Mouse (Mus musculus): Measurements from ENCODE around the gene Dkc1. TPM values are rescaled to one million over a fixed set of nuclear protein-coding genes. Genes with fewer than 3 reads are reported as not detected.

The Dkc1 gene
- polyA plus RNA-seq, 1 experiment from 2014 or later = 266 TPM

DNA sequence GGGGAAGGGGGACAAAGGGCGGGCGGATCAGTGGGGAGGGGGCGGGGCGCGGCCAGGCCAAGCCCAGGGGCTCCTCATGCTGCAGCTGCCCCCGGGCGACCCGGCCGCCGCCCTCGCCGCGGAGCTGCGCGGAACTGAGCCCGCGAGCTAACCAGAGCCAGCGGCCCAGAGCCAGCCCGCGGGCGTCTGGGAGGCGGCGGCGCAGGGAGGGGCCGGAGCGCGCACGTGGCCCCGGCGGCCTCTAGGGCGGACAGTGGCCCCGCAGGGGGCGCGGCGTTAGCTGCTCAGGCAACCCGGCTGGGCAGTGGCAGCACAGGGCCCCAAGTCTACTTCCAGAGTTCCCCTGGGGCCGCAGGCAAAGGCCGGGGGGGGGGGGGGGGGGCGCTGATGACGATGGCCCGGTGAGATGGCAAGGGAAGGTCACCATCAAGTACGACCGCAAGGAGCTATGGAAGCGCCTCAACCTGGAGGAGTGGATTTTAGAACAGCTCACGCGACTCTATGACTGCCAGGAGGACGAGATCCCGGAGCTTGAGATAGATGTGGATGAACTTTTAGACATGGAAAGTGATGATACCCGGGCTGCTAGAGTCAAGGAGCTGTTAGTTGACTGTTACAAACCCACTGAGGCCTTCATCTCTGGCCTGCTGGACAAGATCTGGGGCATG, 60.1 kb downstream of the Dkc1 start:
- peak; percentile 50 for DNase-seq (ENCODE audit: extremely low spot score, low spot score)
- no peaks in the 10 kb centered on the region for H3K9me3 ChIP-seq
- peak overlapping the region; percentile 79 for H3K27ac ChIP-seq
- 13% methylated on average over 37 of the region's 49 CpGs for WGBS
- H3K36me3 ChIP-seq (replicated peaks) = no peaks in the 10 kb centered on the region
- H3K4me3 ChIP-seq = peak overlapping the region; percentile 52
- no peaks in the 10 kb centered on the region for H3K27me3 ChIP-seq (ENCODE audit: poor library complexity, severe bottlenecking)
- no peaks in the 10 kb centered on the region for H3K4me1 ChIP-seq

Other genes starting within 250 kb of the Dkc1 start
- 0.56 and 0.77 TPM in 2 replicates for gene Gab3, start 10.4 kb upstream of the Dkc1 start, polyA plus RNA-seq (2016; fragmentation: Nextera tagmentation; extraction: Ambion mirVana)
- 21.0 and 21.4 TPM in 2 replicates for gene Mpp1, start 35.2 kb downstream of the Dkc1 start, polyA plus RNA-seq (2016; fragmentation: Nextera tagmentation; extraction: Ambion mirVana)
- not detected in 2 replicates for gene Smim9, start 67.9 kb downstream of the Dkc1 start, polyA plus RNA-seq (2016; fragmentation: Nextera tagmentation; extraction: Ambion mirVana)

Measured in forebrain, embryonic 10.5 days (tissue).